In the genomic region with DNA sequence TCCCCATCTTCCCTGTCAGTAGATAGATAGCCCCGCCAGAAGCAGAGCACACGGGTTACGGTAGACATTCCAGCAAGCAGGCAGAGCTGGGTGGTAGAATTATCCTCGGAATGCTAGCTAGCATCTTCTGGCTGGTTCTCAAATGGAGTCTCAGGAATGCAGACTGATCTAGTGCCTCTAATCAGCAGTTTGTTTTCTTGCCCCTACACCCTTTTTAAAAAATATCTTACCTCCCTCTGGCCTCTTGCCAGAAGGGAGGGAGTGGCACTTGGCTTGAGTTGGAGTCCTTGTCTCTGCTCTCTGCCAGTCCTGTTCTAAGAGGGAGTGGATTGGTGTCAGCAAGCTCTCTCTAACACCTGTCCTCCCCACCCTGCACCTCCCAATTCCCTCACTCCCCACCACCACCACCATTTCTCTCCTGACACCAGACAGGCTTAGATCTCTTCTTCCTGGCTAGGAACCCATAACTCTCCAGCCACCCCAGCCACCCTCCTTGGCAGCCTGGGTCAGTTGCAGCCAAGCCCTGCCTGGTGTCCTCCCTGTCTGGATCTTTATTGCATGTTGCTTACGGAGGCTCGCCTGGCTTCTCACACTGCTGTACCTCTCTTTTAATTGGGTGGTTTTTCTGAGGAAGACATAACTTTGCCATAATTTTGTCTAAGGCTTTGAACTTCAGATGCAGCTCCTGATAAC, we compare ENCODE assay signal across 12 mouse cellular contexts.
DNase-seq lines count a peak whose midpoint lies in the region; ATAC-seq lines count a peak whose summit lies in the region.
"Had no signal": no experiment of that assay in that cellular context is flagged by ENCODE, and none has a peak within 500 bp of the region (broad histone marks: within the 10 kb centered on the region; RNA-seq: fewer than 3 reads in every experiment).

No protein-coding gene starts in this region.

- H3K36me3 ChIP-seq in embryonic facial prominence, embryonic 11.5 days (replicated peaks; ENCODE audit: control insufficient read depth, insufficient read depth, low read depth, low read length), result no peaks in the 10 kb centered on the region
- peaks cover 2% of the 10 kb centered on the region; the same call in 1 of the 2 replicates for H3K36me3 ChIP-seq in embryonic facial prominence, embryonic 10.5 days (replicated peaks)
- no peaks in the 10 kb centered on the region; the same call in 1 of the 2 replicates for H3K36me3 ChIP-seq in heart, embryonic 11.5 days (ENCODE audit: control insufficient read depth, insufficient read depth, low read length)
- H3K36me3 ChIP-seq in hindbrain, embryonic 16.5 days (ENCODE audit: control insufficient read depth, insufficient read depth, low read length), result no peaks in the 10 kb centered on the region; the same call in 1 of the 2 replicates
- H3K36me3 ChIP-seq: neural tube, embryonic 13.5 days had no signal

- no peak overlapping the region for H3K27ac ChIP-seq in embryonic facial prominence, embryonic 11.5 days (replicated peaks; ENCODE audit: low read depth, low read length)
- no peak overlapping the region; the same call in 1 of the 2 replicates for H3K27ac ChIP-seq in embryonic facial prominence, embryonic 10.5 days (replicated peaks)
- peak overlapping the region; percentile 71 for H3K27ac ChIP-seq in heart, embryonic 11.5 days (ENCODE audit: low read depth, low read length)
- H3K27ac ChIP-seq in hindbrain, embryonic 16.5 days (ENCODE audit: low read depth, low read length), result no peak overlapping the region
- H3K27ac ChIP-seq: hindbrain, postnatal 0 days; neural tube, embryonic 13.5 days had no signal

- H3K4me1 ChIP-seq in embryonic facial prominence, embryonic 11.5 days (ENCODE audit: control insufficient read depth, insufficient read depth, low read length), result no peaks in the 10 kb centered on the region
- H3K4me1 ChIP-seq in embryonic facial prominence, embryonic 10.5 days, result peaks cover 12% of the 10 kb centered on the region
- H3K4me1 ChIP-seq in heart, embryonic 11.5 days (ENCODE audit: control insufficient read depth, insufficient read depth, low read length), result peaks cover 24% of the 10 kb centered on the region
- H3K4me1 ChIP-seq in hindbrain, embryonic 16.5 days (ENCODE audit: control insufficient read depth, insufficient read depth, low read depth, low read length), result no peaks in the 10 kb centered on the region
- H3K4me1 ChIP-seq: neural tube, embryonic 13.5 days had no signal

- no peaks in the 10 kb centered on the region for H3K9me3 ChIP-seq in embryonic facial prominence, embryonic 11.5 days (replicated peaks; ENCODE audit: control insufficient read depth, low read length)
- H3K9me3 ChIP-seq in embryonic facial prominence, embryonic 10.5 days, result no peaks in the 10 kb centered on the region
- no peaks in the 10 kb centered on the region for H3K9me3 ChIP-seq in heart, embryonic 11.5 days (replicated peaks; ENCODE audit: control insufficient read depth, low read length)
- no peaks in the 10 kb centered on the region for H3K9me3 ChIP-seq in hindbrain, embryonic 16.5 days (ENCODE audit: control insufficient read depth, low read length)
- H3K9me3 ChIP-seq: neural tube, embryonic 13.5 days had no signal

- no peak overlapping the region for H3K4me2 ChIP-seq in embryonic facial prominence, embryonic 11.5 days (ENCODE audit: low read depth, low read length)
- peak overlapping the region; percentile 18; the same call in 1 of the 2 replicates for H3K4me2 ChIP-seq in heart, embryonic 11.5 days
- no peak overlapping the region for H3K4me2 ChIP-seq in hindbrain, embryonic 16.5 days (ENCODE audit: low read length)
- H3K4me2 ChIP-seq: neural tube, embryonic 13.5 days had no signal

- H3K27me3 ChIP-seq in embryonic facial prominence, embryonic 11.5 days (ENCODE audit: control insufficient read depth, insufficient read depth, low read length), result no peaks in the 10 kb centered on the region
- H3K27me3 ChIP-seq in embryonic facial prominence, embryonic 10.5 days (replicated peaks; ENCODE audit: low read depth, poor library complexity, severe bottlenecking), result no peaks in the 10 kb centered on the region
- no peaks in the 10 kb centered on the region for H3K27me3 ChIP-seq in heart, embryonic 11.5 days (ENCODE audit: control insufficient read depth, insufficient read depth, low read length)
- H3K27me3 ChIP-seq in hindbrain, embryonic 16.5 days (replicated peaks; ENCODE audit: control insufficient read depth, insufficient read depth, low read length), result no peaks in the 10 kb centered on the region
- H3K27me3 ChIP-seq: neural tube, embryonic 13.5 days had no signal

- H3K4me3 ChIP-seq in embryonic facial prominence, embryonic 11.5 days (ENCODE audit: low read depth, low read length), result no peak overlapping the region
- H3K4me3 ChIP-seq in embryonic facial prominence, embryonic 10.5 days, result no peak overlapping the region
- no peak overlapping the region for H3K4me3 ChIP-seq in heart, embryonic 11.5 days (ENCODE audit: low read depth, low read length)
- H3K4me3 ChIP-seq in hindbrain, embryonic 16.5 days (ENCODE audit: low read length), result no peak overlapping the region
- H3K4me3 ChIP-seq: neural tube, embryonic 13.5 days had no signal

- ATAC-seq in embryonic facial prominence, embryonic 11.5 days (replicated peaks; ENCODE audit: insufficient number of reproducible peaks, low FRiP score, low TSS enrichment, low read depth), result 0 out of 2 replicates have a peak, but pooled peaks have one; percentile 34
- ATAC-seq in heart, embryonic 11.5 days (replicated peaks; ENCODE audit: insufficient number of reproducible peaks, low FRiP score, low TSS enrichment), result peak; percentile 84
- ATAC-seq in hindbrain, embryonic 16.5 days, result no peak
- ATAC-seq: hindbrain, postnatal 0 days had no signal

- intact Hi-C loops in gastrocnemius, postnatal 14 days (cut with DNase I; ENCODE audit: low total_unique reads), result no loop called here

- DNase-seq in embryonic facial prominence, embryonic 11.5 days (ENCODE audit: low spot score), result peak; percentile 6
- no peak for DNase-seq in embryonic facial prominence, embryonic 10.5 days (ENCODE audit: low spot score)
- DNase-seq in kidney, postnatal 10 days, result peak; percentile 40
- peak; percentile 15 for DNase-seq in ovary, postnatal 14 days (ENCODE audit: low spot score)
- DNase-seq in gastrocnemius, postnatal 14 days, result no peak
- no peak for DNase-seq in cerebellum, postnatal 4 days (ENCODE audit: low spot score in 2 of 2)
- DNase-seq: adrenal gland, adult 2 months; thymus, postnatal 25 days had no signal

- 64% methylated on average over 6 of the region's 6 CpGs for WGBS in embryonic facial prominence, embryonic 11.5 days
- 56% methylated on average over 6 of the region's 6 CpGs for WGBS in embryonic facial prominence, embryonic 10.5 days
- WGBS in heart, embryonic 11.5 days (ENCODE audit: insufficient replicate concordance), result 22% methylated on average over 6 of the region's 6 CpGs
- 76% methylated on average over 6 of the region's 6 CpGs for WGBS in hindbrain, embryonic 16.5 days

- no peak overlapping the region for H3K9ac ChIP-seq in embryonic facial prominence, embryonic 11.5 days (replicated peaks; ENCODE audit: low read length)
- H3K9ac ChIP-seq in heart, embryonic 11.5 days (ENCODE audit: low read depth, low read length), result no peak overlapping the region
- no peak overlapping the region for H3K9ac ChIP-seq in hindbrain, embryonic 16.5 days (ENCODE audit: low read depth, low read length)
- H3K9ac ChIP-seq: neural tube, embryonic 13.5 days had no signal

Comparison
In these comparisons a context has a peak if more than half of its experiments do, and no peak if none do; other contexts are left out.
1. DNase-seq: peak in embryonic facial prominence, embryonic 11.5 days (single experiment), kidney, postnatal 10 days (single experiment) and ovary, postnatal 14 days (single experiment); none in embryonic facial prominence, embryonic 10.5 days (single experiment), gastrocnemius, postnatal 14 days (single experiment) and cerebellum, postnatal 4 days (0 of 2).